Mouse (Mus musculus) mesoderm, embryonic 11.5 days (tissue): ENCODE measurements at regions not wholly inside any gene's neighbourhood (a gene's known extent, or its start where the extent isn't known, plus 50 kb on each side); places are given as distances from the start of the nearest gene placed in this dataset.
"Not testable (repeated sequence)": the region's sequence is repeated elsewhere in the genome, so short reads cannot be mapped to it uniquely, and the experiment has no call there.

ENCODE experiments used
- DNase-seq: peaks from one replicate; pipeline ENCODE4 v3.0.0-alpha.2; 2012; ENCODE audit warnings: low read depth, low spot score

DNA sequence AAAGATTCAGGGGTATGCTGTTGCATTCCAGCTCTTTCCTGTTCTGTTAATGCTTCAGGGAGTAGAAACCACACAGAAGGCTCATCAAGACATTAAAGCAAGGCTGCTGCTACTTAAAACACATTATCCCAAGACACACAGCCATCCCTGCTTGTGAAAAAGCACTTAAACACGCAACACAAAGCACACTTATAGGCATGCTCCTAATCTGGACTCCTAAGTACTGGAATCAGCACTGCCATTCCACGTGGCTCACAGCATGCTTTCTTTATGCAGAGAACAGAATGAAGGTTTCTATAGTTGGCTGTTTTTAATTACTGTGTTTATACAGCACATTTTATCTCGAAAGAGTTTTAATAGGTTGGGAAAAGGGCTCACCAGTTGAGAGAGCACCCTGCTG is 233.2 kb upstream of the Anxa10 start:
- peak; percentile 13 for DNase-seq

DNA sequence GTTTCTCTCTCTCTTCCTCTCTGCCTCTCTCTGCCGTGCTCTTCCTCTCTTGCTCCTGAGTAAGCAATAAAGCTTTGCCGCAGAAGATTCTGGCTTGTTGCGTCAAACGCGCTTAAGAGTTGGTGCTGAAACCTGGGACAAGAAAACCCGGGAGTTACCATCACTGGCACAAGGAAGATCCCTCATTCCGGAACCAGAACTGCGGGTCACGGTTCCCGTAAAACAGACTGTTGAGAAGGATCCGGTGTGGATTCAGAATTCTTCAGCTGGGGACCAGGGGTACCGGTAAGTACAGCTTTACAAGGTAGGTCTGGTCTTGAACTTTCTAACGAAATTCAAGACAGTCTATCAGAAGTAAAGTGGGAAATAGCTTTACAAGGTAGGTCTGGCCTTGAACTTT is 221.0 kb upstream of the Anxa10 start:
- not testable (repeated sequence) for DNase-seq
